In genomic region chr6:67170674-67170946, GRCm38 (mm10) we compare ENCODE assay signal across 8 mouse cellular contexts.
A peak's percentile ranks its signal among the peaks of the same experiment; 100 is the strongest.
DNase-seq lines count a peak whose midpoint lies in the region; ATAC-seq lines count a peak whose summit lies in the region.

No protein-coding gene starts in this region.

- H3K4me3 ChIP-seq in kidney, embryonic 14.5 days (ENCODE audit: low read length) = no peak overlapping the region
- H3K4me3 ChIP-seq in embryonic facial prominence, embryonic 15.5 days (replicated peaks) = peak overlapping the region; percentile 35
- H3K4me3 ChIP-seq in liver, embryonic 11.5 days (ENCODE audit: low read depth, low read length) = no peak overlapping the region

- no peaks in the 10 kb centered on the region for H3K9me3 ChIP-seq in kidney, embryonic 14.5 days (ENCODE audit: control insufficient read depth, low read length)
- no peaks in the 10 kb centered on the region for H3K9me3 ChIP-seq in embryonic facial prominence, embryonic 15.5 days (replicated peaks)
- H3K9me3 ChIP-seq in liver, embryonic 11.5 days (ENCODE audit: control insufficient read depth, low read length) = no peaks in the 10 kb centered on the region

- no peak overlapping the region for H3K27ac ChIP-seq in kidney, embryonic 14.5 days (ENCODE audit: low read depth, low read length)
- no peak overlapping the region; the same call in 1 of the 2 replicates for H3K27ac ChIP-seq in embryonic facial prominence, embryonic 15.5 days (replicated peaks)
- no peak overlapping the region for H3K27ac ChIP-seq in liver, embryonic 11.5 days (ENCODE audit: low read depth, low read length)

- no peaks in the 10 kb centered on the region for H3K27me3 ChIP-seq in kidney, embryonic 14.5 days (ENCODE audit: control insufficient read depth, insufficient read depth, low read length)
- no peaks in the 10 kb centered on the region for H3K27me3 ChIP-seq in embryonic facial prominence, embryonic 15.5 days
- H3K27me3 ChIP-seq in liver, embryonic 11.5 days (replicated peaks; ENCODE audit: control insufficient read depth, insufficient read depth, low read length) = no peaks in the 10 kb centered on the region

- no peak for DNase-seq in kidney, postnatal 36 days
- no peak for DNase-seq in liver, embryonic 11.5 days (ENCODE audit: low spot score)
- DNase-seq in thymus, postnatal 0 days (ENCODE audit: low spot score) = no peak
- no peak for DNase-seq in right cerebral cortex, postnatal 25 days
- no peak for DNase-seq in gastrocnemius, postnatal 25 days

- no peaks in the 10 kb centered on the region for H3K36me3 ChIP-seq in kidney, embryonic 14.5 days (ENCODE audit: control insufficient read depth, insufficient read depth, low read length)
- H3K36me3 ChIP-seq in embryonic facial prominence, embryonic 15.5 days = no peaks in the 10 kb centered on the region
- H3K36me3 ChIP-seq in liver, embryonic 11.5 days (ENCODE audit: control insufficient read depth, insufficient read depth, low read length) = no peaks in the 10 kb centered on the region

- WGBS in kidney, embryonic 14.5 days = 79% methylated on average over 5 of the region's 5 CpGs
- 68% methylated on average over 5 of the region's 5 CpGs for WGBS in embryonic facial prominence, embryonic 15.5 days
- 83% methylated on average over 5 of the region's 5 CpGs for WGBS in liver, embryonic 11.5 days

- no peak overlapping the region for H3K9ac ChIP-seq in kidney, embryonic 14.5 days (ENCODE audit: low read depth, low read length)
- no peak overlapping the region for H3K9ac ChIP-seq in embryonic facial prominence, embryonic 15.5 days
- H3K9ac ChIP-seq in liver, embryonic 11.5 days (ENCODE audit: low read depth, low read length) = no peak overlapping the region

- H3K4me2 ChIP-seq in kidney, embryonic 14.5 days (replicated peaks; ENCODE audit: low read depth, low read length) = no peak overlapping the region
- peak overlapping the region; percentile 33 for H3K4me2 ChIP-seq in embryonic facial prominence, embryonic 15.5 days (replicated peaks)
- H3K4me2 ChIP-seq in liver, embryonic 11.5 days = 0 out of 2 replicates have a peak overlapping the region, but pooled peaks have one; percentile 1

- ATAC-seq in kidney, embryonic 14.5 days (ENCODE audit: low FRiP score, low TSS enrichment) = peak; percentile 33; the same call in 1 of the 2 replicates
- peak; percentile 12; the same call in 1 of the 2 replicates for ATAC-seq in common myeloid progenitor, adult 5-6 weeks (replicated peaks; ENCODE audit: low read depth, poor library complexity, severe bottlenecking)
- 0 out of 2 replicates have a peak, but pooled peaks have one; percentile 24 for ATAC-seq in embryonic facial prominence, embryonic 15.5 days (ENCODE audit: insufficient number of reproducible peaks, low FRiP score, low TSS enrichment, low read depth)
- 0 out of 2 replicates have a peak, but pooled peaks have one; percentile 39 for ATAC-seq in liver, embryonic 11.5 days (replicated peaks; ENCODE audit: low FRiP score)

- H3K4me1 ChIP-seq in kidney, embryonic 14.5 days (ENCODE audit: control insufficient read depth, insufficient read depth, low read length) = no peaks in the 10 kb centered on the region
- peaks cover 5% of the 10 kb centered on the region; the same call in 1 of the 2 replicates for H3K4me1 ChIP-seq in embryonic facial prominence, embryonic 15.5 days
- peaks cover 2% of the 10 kb centered on the region; the same call in 1 of the 2 replicates for H3K4me1 ChIP-seq in liver, embryonic 11.5 days (replicated peaks; ENCODE audit: control insufficient read depth, insufficient read depth, low read length)
